Mouse (Mus musculus) heart, postnatal 0 days (tissue): ENCODE results near the gene Lancl1. TPM values are rescaled to one million over a fixed set of nuclear protein-coding genes. Genes with fewer than 3 reads are reported as not detected.

ENCODE experiments used
- ATAC-seq: fragments of 200-750 bp; cut with Nextera tagmentation; 2 replicates; pipeline ENCODE4 v1.8.0; 2017; ENCODE audit warnings: low read depth, moderate number of reproducible peaks, moderate library complexity; ENCODE audit not compliant: insufficient read depth
- DNase-seq: peaks from one replicate; pipeline ENCODE4 v3.0.0-alpha.2; 2016; ENCODE audit warnings: low spot score
- H3K27ac ChIP-seq: fragments of 300-500 bp; sonication (generic); 2 replicates; pipeline ENCODE4 v1.5.1; 2014; ENCODE audit warnings: low read depth, mild to moderate bottlenecking
- H3K27me3 ChIP-seq: fragments of 300-500 bp; sonication (generic); 2 replicates; pipeline ENCODE4 v1.6.1; 2014; ENCODE audit warnings: low read length, mixed read lengths; ENCODE audit not compliant: control insufficient read depth, insufficient read depth
- H3K36me3 ChIP-seq: fragments of 300-500 bp; sonication (generic); replicated peaks from 2 replicates; pipeline ENCODE4 v1.6.1; 2014; ENCODE audit warnings: low read length, mixed read lengths; ENCODE audit not compliant: control insufficient read depth, insufficient read depth
- H3K4me1 ChIP-seq: fragments of 300-500 bp; sonication (generic); 2 replicates; pipeline ENCODE4 v1.6.1; 2014; ENCODE audit warnings: antibody characterized with exemption; ENCODE audit not compliant: control insufficient read depth, insufficient read depth
- H3K4me2 ChIP-seq: fragments of 300-500 bp; sonication (generic); 2 replicates; pipeline ENCODE4 v1.6.1; 2014; ENCODE audit warnings: low read depth, mild to moderate bottlenecking, low read length, moderate library complexity
- H3K4me3 ChIP-seq: fragments of 300-500 bp; sonication (generic); 2 replicates; pipeline ENCODE4 v1.5.1; 2014; ENCODE audit warnings: low read depth, low read length
- H3K9ac ChIP-seq: fragments of 300-500 bp; sonication (generic); replicated peaks from 2 replicates; pipeline ENCODE4 v1.6.1; 2014; ENCODE audit warnings: low read depth, low read length, mixed read lengths
- H3K9me3 ChIP-seq: fragments of 300-500 bp; sonication (generic); replicated peaks from 2 replicates; pipeline ENCODE4 v1.6.1; 2016; ENCODE audit warnings: low read length; ENCODE audit not compliant: control insufficient read depth
- CTCF ChIP-seq: IDR thresholded peaks from 2 replicates; pipeline ENCODE4 v1.5.1; 2016; ENCODE audit warnings: antibody characterized with exemption, control low read depth, low read depth
- EP300 ChIP-seq: IDR thresholded peaks from 2 replicates; pipeline ENCODE4 v1.6.1; 2016; ENCODE audit warnings: antibody characterized with exemption, low read depth
- WGBS: fragments of 180-500 bp; shearing (Covaris S2); extraction: QIAGEN DNeasy Blood & Tissue Kit; methylation state at CpG from one replicate; pipeline ENCODE4 v1.1.7; 2014; 5-methylcytosine and 5-hydroxymethylcytosine counted together
- polyA plus RNA-seq: library from polyadenylated mRNA; unstranded; fragments of >200 nt; fragmentation: Nextera tagmentation; extraction: Ambion mirVana; gene quantifications from 2 replicates; pipeline ENCODE4 v1.2.1, GENCODE M21; 2015
- total RNA-seq: library from RNA; depleted of rRNA; stranded (reverse); fragments of >200 nt; gene quantifications from 2 replicates; pipeline ENCODE4 v1.2.3, GENCODE M21; 2014; ENCODE audit warnings: low replicate concordance

The Lancl1 gene
- total and polyA plus RNA-seq, 2 experiments from 2014 or later, result 33.8 to 50.5 TPM

- no peak for ATAC-seq
- no peak for TF ChIP-seq EP300
- no peak for TF ChIP-seq CTCF
- H3K27ac ChIP-seq, result no peak overlapping the region
- no peak overlapping the region for H3K4me3 ChIP-seq
- peaks cover 15% of the 10 kb centered on the region; the same call in 1 of the 2 replicates for H3K4me1 ChIP-seq
- no peaks in the 10 kb centered on the region for H3K27me3 ChIP-seq
- H3K36me3 ChIP-seq, result no peaks in the 10 kb centered on the region
- no peaks in the 10 kb centered on the region for H3K9me3 ChIP-seq
- H3K9ac ChIP-seq, result no peak overlapping the region
- H3K4me2 ChIP-seq, result no peak overlapping the region
- no peak for DNase-seq
- 58% methylated on average over 4 of the region's 4 CpGs for WGBS
These were observed 52.8 kb downstream of the Lancl1 start for GRCm38 (mm10) chr1:66985906-66986305.

DNA sequence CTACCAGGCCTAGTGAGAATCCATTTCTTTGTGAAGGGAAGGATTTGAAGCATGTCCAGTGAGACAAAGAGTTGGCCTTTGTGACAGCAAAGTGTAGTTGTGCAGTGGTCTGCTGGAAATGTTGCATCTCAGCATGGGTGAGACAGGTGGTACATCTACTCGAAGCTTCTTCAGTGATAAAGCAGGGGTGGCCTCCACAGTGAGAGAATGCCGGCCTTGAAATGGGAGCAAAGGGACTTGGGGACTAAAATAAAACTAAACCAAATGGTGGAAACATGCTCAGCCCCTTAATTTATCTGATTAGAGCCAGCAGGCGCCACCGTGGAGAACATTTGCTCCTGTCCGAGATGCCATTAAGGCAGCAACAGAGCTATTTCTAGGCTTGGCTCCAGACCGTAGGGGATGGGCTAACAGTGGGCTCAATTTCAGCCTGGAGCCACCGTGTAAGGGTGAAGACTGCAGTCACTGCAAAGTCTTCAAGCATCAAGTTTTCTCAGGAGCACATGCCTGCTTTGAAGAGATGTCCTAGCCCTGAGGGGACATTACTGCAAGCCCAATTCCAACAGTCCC lies 53.5 kb downstream of the Lancl1 start:
- 23% methylated on average over 7 of the region's 7 CpGs for WGBS
- no peaks in the 10 kb centered on the region for H3K9me3 ChIP-seq
- H3K4me2 ChIP-seq, result no peak overlapping the region
- TF ChIP-seq EP300 (no peak), CTCF (no peak)
- H3K4me1 ChIP-seq, result peaks cover 15% of the 10 kb centered on the region; the same call in 1 of the 2 replicates
- ATAC-seq (peak; percentile 69), DNase-seq (peak; percentile 28)
- no peaks in the 10 kb centered on the region for H3K27me3 ChIP-seq
- H3K9ac ChIP-seq, result no peak overlapping the region
- no peaks in the 10 kb centered on the region for H3K36me3 ChIP-seq
- no peak overlapping the region for H3K27ac ChIP-seq
- no peak overlapping the region for H3K4me3 ChIP-seq

GRCm38 (mm10) chr1:66980129-66980528 lies 58.5 kb downstream of the Lancl1 start:
- Histone ChIP-seq H3K4me1 (peaks cover 9% of the 10 kb centered on the region; the same call in 1 of the 2 replicates), H3K4me3 (no peak overlapping the region), H3K27ac (no peak overlapping the region), H3K27me3 (no peaks in the 10 kb centered on the region), H3K9me3 (no peaks in the 10 kb centered on the region), H3K4me2 (no peak overlapping the region), H3K9ac (no peak overlapping the region), H3K36me3 (no peaks in the 10 kb centered on the region)
- TF ChIP-seq CTCF, result no peak
- no peak for TF ChIP-seq EP300
- no peak for ATAC-seq
- no peak for DNase-seq
- WGBS, result 77% methylated on average over 1 of the region's 1 CpGs

DNA sequence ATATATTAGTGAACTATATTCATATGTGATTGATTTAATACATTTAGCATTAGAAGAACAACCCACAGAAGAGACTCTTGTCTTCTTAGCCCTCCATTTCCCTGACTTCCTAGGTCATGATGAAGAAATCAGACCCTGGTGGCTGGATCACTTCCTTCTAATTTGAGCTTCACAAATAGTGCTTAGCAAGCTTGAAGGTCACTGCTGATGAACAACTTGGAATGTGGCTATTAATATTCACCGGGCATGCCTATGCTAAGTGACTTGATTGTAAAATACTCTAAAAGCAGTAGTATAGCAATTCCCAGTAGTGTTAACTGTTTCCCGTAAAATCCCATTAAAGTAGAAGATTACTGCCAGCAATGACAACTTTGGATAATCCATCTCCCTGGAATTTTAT lies 63.2 kb downstream of the Lancl1 start:
- no peak overlapping the region for H3K4me2 ChIP-seq
- H3K27ac ChIP-seq, result peak overlapping the region; percentile 32
- DNase-seq, result peak; percentile 54
- H3K9ac ChIP-seq, result no peak overlapping the region
- no peaks in the 10 kb centered on the region for H3K9me3 ChIP-seq
- peak; percentile 63; the same call in 1 of the 2 replicates for ATAC-seq
- no peaks in the 10 kb centered on the region for H3K36me3 ChIP-seq
- H3K27me3 ChIP-seq, result no peaks in the 10 kb centered on the region
- TF ChIP-seq CTCF, result no peak
- no peak for TF ChIP-seq EP300
- H3K4me3 ChIP-seq, result no peak overlapping the region
- peaks cover 9% of the 10 kb centered on the region; the same call in 1 of the 2 replicates for H3K4me1 ChIP-seq
- WGBS, result 36% methylated on average over 2 of the region's 2 CpGs

DNA sequence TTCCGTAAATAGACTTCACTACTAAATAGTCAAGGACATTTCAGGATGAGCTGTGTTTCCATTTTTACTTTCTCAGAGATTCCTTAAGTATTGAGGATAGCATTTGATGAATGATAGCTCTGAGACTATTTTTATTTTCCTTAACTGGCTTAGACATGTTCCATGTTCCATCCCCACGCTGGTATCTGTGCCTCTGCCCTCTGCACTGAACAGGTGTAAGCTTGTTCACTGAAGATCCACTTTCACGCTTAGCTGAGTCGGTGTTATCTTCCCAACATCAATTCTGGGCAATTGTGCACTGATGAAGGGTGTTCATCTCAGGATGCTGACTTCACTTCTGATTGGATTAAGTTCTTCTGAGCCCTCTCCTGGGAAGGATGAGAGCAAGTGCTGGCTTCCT lies 73.8 kb downstream of the Lancl1 start:
- H3K36me3 ChIP-seq, result no peaks in the 10 kb centered on the region
- H3K9me3 ChIP-seq, result no peaks in the 10 kb centered on the region
- H3K27me3 ChIP-seq, result no peaks in the 10 kb centered on the region
- 51% methylated on average over 4 of the region's 4 CpGs for WGBS
- H3K4me2 ChIP-seq, result no peak overlapping the region
- DNase-seq (no peak), ATAC-seq (no peak)
- H3K27ac ChIP-seq, result no peak overlapping the region
- TF ChIP-seq CTCF (no peak), EP300 (no peak)
- no peak overlapping the region for H3K4me3 ChIP-seq
- H3K9ac ChIP-seq, result no peak overlapping the region
- no peaks in the 10 kb centered on the region for H3K4me1 ChIP-seq
